Mouse (Mus musculus) intestine, postnatal 0 days (tissue): ENCODE data around the gene Eif2s3x. TPM values are rescaled to one million over a fixed set of nuclear protein-coding genes. Genes with fewer than 3 reads are reported as not detected.

Experiments used
- ATAC-seq: fragments of 200-750 bp; cut with Nextera tagmentation; 2 replicates; pipeline ENCODE4 v1.8.0; 2017; ENCODE audit warnings: mild to moderate bottlenecking, moderate TSS enrichment, moderate library complexity
- H3K27ac ChIP-seq: fragments of 300-500 bp; sonication (generic); 2 replicates; pipeline ENCODE4 v1.5.1; 2014; ENCODE audit warnings: mild to moderate bottlenecking, low read depth, low read length, moderate library complexity
- H3K27me3 ChIP-seq: fragments of 300-500 bp; sonication (generic); replicated peaks from 2 replicates; pipeline ENCODE4 v1.6.1; 2014; ENCODE audit warnings: low read length, mixed read lengths; ENCODE audit not compliant: control insufficient read depth, insufficient read depth
- H3K36me3 ChIP-seq: fragments of 300-500 bp; sonication (generic); 2 replicates; pipeline ENCODE4 v1.6.1; 2014; ENCODE audit warnings: mild to moderate bottlenecking, moderate library complexity; ENCODE audit not compliant: control insufficient read depth, insufficient read depth
- H3K4me1 ChIP-seq: fragments of 300-500 bp; sonication (generic); replicated peaks from 2 replicates; pipeline ENCODE4 v1.6.1; 2014; ENCODE audit warnings: antibody characterized with exemption, low read length, mixed read lengths; ENCODE audit not compliant: control insufficient read depth, insufficient read depth
- H3K4me2 ChIP-seq: fragments of 300-500 bp; sonication (generic); replicated peaks from 2 replicates; pipeline ENCODE4 v1.6.1; 2014; ENCODE audit warnings: low read depth, mild to moderate bottlenecking, moderate library complexity
- H3K4me3 ChIP-seq: fragments of 300-500 bp; sonication (generic); 2 replicates; pipeline ENCODE4 v1.5.1; 2014; ENCODE audit warnings: low read depth, low read length
- H3K9ac ChIP-seq: fragments of 300-500 bp; sonication (generic); 2 replicates; pipeline ENCODE4 v1.6.1; 2014; ENCODE audit warnings: mild to moderate bottlenecking, low read depth, low read length
- H3K9me3 ChIP-seq: fragments of 300-500 bp; sonication (generic); 2 replicates; pipeline ENCODE4 v1.6.1; 2016; ENCODE audit warnings: mixed run types; ENCODE audit not compliant: control insufficient read depth
- CTCF ChIP-seq: sonication (generic); IDR thresholded peaks from 2 replicates; pipeline ENCODE4 v1.5.1; 2016; ENCODE audit warnings: low read depth, mild to moderate bottlenecking, control low read depth, antibody characterized with exemption, moderate library complexity
- whole genome bisulfite sequencing: fragments of 180-500 bp; shearing (Covaris S2); extraction: QIAGEN DNeasy Blood & Tissue Kit; methylation state at CpG from one replicate; pipeline ENCODE4 v1.1.7; 2014; 5-methylcytosine and 5-hydroxymethylcytosine counted together
- polyA plus RNA-seq: library from polyadenylated mRNA; unstranded; fragments of >200 nt; fragmentation: Nextera tagmentation; extraction: Ambion mirVana; gene quantifications from 2 replicates; pipeline ENCODE4 v1.2.1, GENCODE M21; 2015

Eif2s3x gene
- polyA plus RNA-seq, 1 experiment from 2014 or later: 35.2 TPM

DNA sequence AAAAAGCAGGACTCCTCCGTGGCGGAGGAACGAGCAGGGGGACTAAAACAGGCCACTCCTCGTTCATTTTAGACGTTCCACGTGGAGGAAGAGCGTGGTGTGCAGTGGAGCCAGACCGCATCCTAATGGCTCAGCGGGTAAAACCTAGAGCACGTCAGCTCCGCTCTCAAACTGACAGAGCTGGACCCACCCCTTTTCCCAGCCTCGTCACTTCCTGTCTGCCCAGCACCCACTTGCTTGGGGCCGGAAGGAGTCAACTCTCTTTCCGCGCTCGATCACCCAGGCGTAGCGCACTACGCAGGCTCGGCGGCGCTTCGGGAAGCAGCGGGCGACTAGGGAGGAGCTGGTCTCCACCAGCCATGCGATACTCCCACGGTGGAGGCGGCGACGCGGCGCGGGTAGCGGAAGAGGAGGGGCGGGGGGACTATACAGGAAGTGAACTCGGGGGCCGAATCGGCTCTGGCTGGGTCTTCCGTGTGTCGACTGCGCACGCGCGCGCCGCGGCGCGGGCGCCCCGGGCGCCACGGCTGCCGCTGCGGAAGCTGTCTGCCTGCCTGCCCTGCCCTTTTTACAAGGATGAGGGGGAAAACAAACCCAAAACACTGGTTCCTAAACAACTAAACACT, 34.8 kb downstream of the Eif2s3x start:
- TF ChIP-seq CTCF: no peak
- H3K9me3 ChIP-seq: no peaks in the 10 kb centered on the region
- H3K27ac ChIP-seq: peak overlapping the region; percentile 97
- H3K4me1 ChIP-seq: no peaks in the 10 kb centered on the region
- H3K4me3 ChIP-seq: peak overlapping the region; percentile 55
- ATAC-seq: peak; percentile 99
- H3K4me2 ChIP-seq: peak overlapping the region; percentile 66
- no peaks in the 10 kb centered on the region for H3K36me3 ChIP-seq
- no peaks in the 10 kb centered on the region for H3K27me3 ChIP-seq
- H3K9ac ChIP-seq: peak overlapping the region; percentile 60
- under 1% methylated on average over 55 of the region's 55 CpGs for WGBS

DNA sequence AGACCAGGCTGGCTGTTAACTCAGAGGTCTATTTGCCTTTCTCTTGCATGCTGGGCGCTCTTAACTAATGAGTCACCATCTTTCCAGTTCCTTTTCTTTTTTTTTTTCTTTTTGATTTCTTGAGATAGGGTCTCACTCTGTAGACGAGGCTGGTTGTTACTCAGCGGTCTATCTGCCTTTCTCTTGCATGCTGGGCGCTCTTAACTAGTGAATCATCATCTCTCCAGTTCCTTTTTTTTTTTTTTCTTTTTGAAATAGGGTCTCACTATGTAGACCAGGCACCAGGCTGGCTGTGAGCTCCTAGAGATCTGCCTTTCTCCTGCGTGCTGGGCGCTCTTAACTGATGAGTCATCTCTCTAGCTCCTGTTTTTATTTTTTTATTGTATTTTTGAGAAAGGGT, 43.3 kb downstream of the Eif2s3x start:
- no peaks in the 10 kb centered on the region for H3K4me1 ChIP-seq
- no peak overlapping the region for H3K9ac ChIP-seq
- H3K4me2 ChIP-seq: no peak overlapping the region
- H3K9me3 ChIP-seq: no peaks in the 10 kb centered on the region
- no peaks in the 10 kb centered on the region for H3K36me3 ChIP-seq
- 67% methylated on average over 6 of the region's 6 CpGs for WGBS
- no peak for TF ChIP-seq CTCF
- no peak for ATAC-seq
- H3K4me3 ChIP-seq: no peak overlapping the region
- H3K27me3 ChIP-seq: 0 out of 2 replicates have a peak, but pooled peaks cover 4% of the 10 kb centered on the region
- H3K27ac ChIP-seq: no peak overlapping the region

- H3K9ac ChIP-seq: no peak overlapping the region
- no peak for ATAC-seq
- H3K36me3 ChIP-seq: no peaks in the 10 kb centered on the region
- H3K9me3 ChIP-seq: no peaks in the 10 kb centered on the region
- no peaks in the 10 kb centered on the region for H3K4me1 ChIP-seq
- no peak overlapping the region for H3K4me3 ChIP-seq
- no peak for TF ChIP-seq CTCF
- no peak overlapping the region for H3K27ac ChIP-seq
- no peaks in the 10 kb centered on the region for H3K27me3 ChIP-seq
- no peak overlapping the region for H3K4me2 ChIP-seq
- 29% methylated on average over 11 of the region's 11 CpGs for WGBS
Observed at GRCm38 (mm10) chrX:94152251-94152830, 60.3 kb downstream of the Eif2s3x start.

- TF ChIP-seq CTCF: no peak
- WGBS: 68% methylated on average over 19 of the region's 19 CpGs
- Histone ChIP-seq H3K4me3 (no peak overlapping the region), H3K4me1 (no peaks in the 10 kb centered on the region), H3K36me3 (no peaks in the 10 kb centered on the region), H3K27ac (no peak overlapping the region), H3K9me3 (no peaks in the 10 kb centered on the region), H3K9ac (no peak overlapping the region), H3K4me2 (no peak overlapping the region), H3K27me3 (no peaks in the 10 kb centered on the region)
- ATAC-seq: no peak
Observed at GRCm38 (mm10) chrX:94150471-94150870, 62.2 kb downstream of the Eif2s3x start.

- 49% methylated on average over 7 of the region's 7 CpGs for WGBS
- Histone ChIP-seq H3K4me1 (no peaks in the 10 kb centered on the region), H3K4me3 (no peak overlapping the region), H3K9me3 (no peaks in the 10 kb centered on the region), H3K27me3 (0 out of 2 replicates have a peak, but pooled peaks cover 3% of the 10 kb centered on the region), H3K9ac (no peak overlapping the region), H3K27ac (no peak overlapping the region), H3K4me2 (no peak overlapping the region), H3K36me3 (no peaks in the 10 kb centered on the region)
- ATAC-seq: no peak
- TF ChIP-seq CTCF: no peak
Observed at GRCm38 (mm10) chrX:94142004-94142771, 70.5 kb downstream of the Eif2s3x start.

DNA sequence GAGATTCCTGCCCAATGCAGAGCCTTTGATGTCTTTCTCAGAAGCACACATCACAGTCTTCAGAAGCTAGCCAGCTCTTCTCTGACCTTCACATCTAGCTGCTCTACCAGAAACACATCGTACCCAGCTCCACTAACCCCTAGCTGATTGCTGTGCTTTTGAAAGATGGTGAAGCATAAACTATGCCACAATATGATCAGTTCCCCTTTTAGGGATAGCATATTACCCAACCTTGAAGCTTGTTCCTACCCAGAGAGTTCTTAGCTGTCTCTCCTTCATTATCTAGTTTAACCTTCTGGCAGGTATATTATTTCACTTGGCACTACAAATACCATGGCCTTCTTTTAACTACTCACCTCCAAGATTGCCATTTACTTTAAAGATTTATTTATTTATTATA, 72.6 kb downstream of the Eif2s3x start:
- no peaks in the 10 kb centered on the region for H3K9me3 ChIP-seq
- H3K4me2 ChIP-seq: no peak overlapping the region
- H3K27ac ChIP-seq: no peak overlapping the region
- H3K4me1 ChIP-seq: no peaks in the 10 kb centered on the region
- TF ChIP-seq CTCF: no peak
- no peaks in the 10 kb centered on the region for H3K36me3 ChIP-seq
- no peak for ATAC-seq
- H3K9ac ChIP-seq: no peak overlapping the region
- no peak overlapping the region for H3K4me3 ChIP-seq
- 0 out of 2 replicates have a peak, but pooled peaks cover 3% of the 10 kb centered on the region for H3K27me3 ChIP-seq
- 76% methylated on average over 1 of the region's 1 CpGs for WGBS

Other genes starting within 250 kb of the Eif2s3x start
- gene AU015836, start 244.2 kb downstream of the Eif2s3x start, polyA plus RNA-seq: 0.18 and 0.30 TPM in 2 replicates
- 13.2 and 13.8 TPM in 2 replicates for gene Zfx, start 89.2 kb downstream of the Eif2s3x start, polyA plus RNA-seq
- 4.7 and 5.0 TPM in 2 replicates for gene Klhl15, start 21.7 kb upstream of the Eif2s3x start, polyA plus RNA-seq
- gene Fam90a1b, start 153.9 kb upstream of the Eif2s3x start, polyA plus RNA-seq: 0.05 TPM in 1 of 2 replicates, not detected in the other
- 91.0 and 102 TPM in 2 replicates for gene Apoo, start 154.3 kb upstream of the Eif2s3x start, polyA plus RNA-seq